Mouse (Mus musculus) layer of hippocampus, adult 2 months (tissue): ENCODE measurements around the gene Trim14. TPM values are rescaled to one million over a fixed set of nuclear protein-coding genes. Genes with fewer than 3 reads are reported as not detected.
A peak's percentile ranks its signal among the peaks of the same experiment; 100 is the strongest.
"Not testable (repeated sequence)": the region's sequence is repeated elsewhere in the genome, so short reads cannot be mapped to it uniquely, and the experiment has no call there.

Experiments used
- DNase-seq, 2 experiments: peaks; one replicate each; pipeline ENCODE4 v3.0.0; 2022; ENCODE audit warnings: low spot score in 2 of 2
- H3K27ac ChIP-seq: fragments of 200-600 bp; 2 replicates; pipeline ENCODE4 v1.8.1; 2022
- H3K4me3 ChIP-seq: fragments of 200-600 bp; 2 replicates; pipeline ENCODE4 v1.8.1; 2022; ENCODE audit warnings: mild to moderate bottlenecking
- CTCF ChIP-seq: fragments of 200-600 bp; conservative IDR thresholded peaks from 2 replicates; pipeline ENCODE4 v1.8.1; 2022; ENCODE audit warnings: antibody characterized with exemption, mild to moderate bottlenecking, moderate library complexity
- long read RNA-seq, 2 experiments: library from polyadenylated mRNA; stranded (forward); transcript quantifications; one replicate each; pipeline ENCODE4 v2.0.0; 2021; ENCODE audit warnings: borderline mapping rate in 2 of 2
- total RNA-seq, 2 experiments: library from RNA; stranded (reverse); gene quantifications; 2 replicates each; pipeline ENCODE4 v1.2.3; 2021

Gene Trim14
- total RNA-seq: 1 to 10 TPM in 1 of 2 experiments, under 1 TPM in 1; 0.93 to 1.2 TPM
- long read RNA-seq, experiment 1: 0 reads
- long read RNA-seq, experiment 2, partial matches to known transcripts: 0 of 2 reads
- long read RNA-seq, experiment 2, other reads (novel, unspliced or antisense): 0 of 2 reads

GRCm38 (mm10) chr4:46535840-46536361 is at the start of gene Trim14:
Gene Trim14 (minus strand): TSS chr4:46536141.
- DNase-seq: no peak
- no peak within 1 kb of the TSS for H3K27ac ChIP-seq
- H3K4me3 ChIP-seq: peak within 1 kb of the TSS; percentile 51
- TF ChIP-seq CTCF: peak; percentile 46

GRCm38 (mm10) chr4:46585041-46585810 is 49.3 kb upstream of the Trim14 start:
- no peak for DNase-seq
- H3K4me3 ChIP-seq: no peak overlapping the region
- TF ChIP-seq CTCF: no peak
- no peak overlapping the region for H3K27ac ChIP-seq

GRCm38 (mm10) chr4:46584536-46584935 is 48.6 kb upstream of the Trim14 start:
- H3K27ac ChIP-seq, H3K4me3 ChIP-seq, DNase-seq: not testable (repeated sequence)

- not testable (repeated sequence) for H3K4me3 ChIP-seq, H3K27ac ChIP-seq, DNase-seq
These were observed 48.1 kb upstream of the Trim14 start for GRCm38 (mm10) chr4:46584084-46584483.

GRCm38 (mm10) chr4:46582024-46582423 is 46.1 kb upstream of the Trim14 start:
- DNase-seq, H3K4me3 ChIP-seq: not testable (repeated sequence)

GRCm38 (mm10) chr4:46581577-46581976 is 45.6 kb upstream of the Trim14 start:
- H3K4me3 ChIP-seq, DNase-seq, H3K27ac ChIP-seq: not testable (repeated sequence)

More at GRCm38 (mm10) chr4:46582024-46582423, 46.1 kb upstream of the Trim14 start:
- H3K27ac ChIP-seq: not testable (repeated sequence)

GRCm38 (mm10) chr4:46580799-46581243 is 44.9 kb upstream of the Trim14 start:
- H3K27ac ChIP-seq, H3K4me3 ChIP-seq, DNase-seq: not testable (repeated sequence)

GRCm38 (mm10) chr4:46578796-46579346 is 42.9 kb upstream of the Trim14 start:
- not testable (repeated sequence) for H3K4me3 ChIP-seq, DNase-seq, H3K27ac ChIP-seq

- Histone ChIP-seq H3K27ac (no peak overlapping the region), H3K4me3 (no peak overlapping the region)
- DNase-seq: no peak
- no peak for TF ChIP-seq CTCF
These were observed 42.3 kb upstream of the Trim14 start for GRCm38 (mm10) chr4:46578228-46578627.

GRCm38 (mm10) chr4:46575509-46576284 is 39.8 kb upstream of the Trim14 start:
- DNase-seq, H3K27ac ChIP-seq, H3K4me3 ChIP-seq: not testable (repeated sequence)

GRCm38 (mm10) chr4:46574841-46575240 is 38.9 kb upstream of the Trim14 start:
- Histone ChIP-seq H3K4me3 (no peak overlapping the region), H3K27ac (no peak overlapping the region)
- no peak for DNase-seq
- no peak for TF ChIP-seq CTCF

- H3K27ac ChIP-seq: no peak overlapping the region
- TF ChIP-seq CTCF: no peak
- no peak overlapping the region for H3K4me3 ChIP-seq
- no peak for DNase-seq
These were observed 38.2 kb upstream of the Trim14 start for GRCm38 (mm10) chr4:46574024-46574753.
